Mouse (Mus musculus) liver, postnatal 0 days (tissue): ENCODE results near the gene Actr5.

Source experiments
- CTCF ChIP-seq: sonication (generic); IDR thresholded peaks from 2 replicates; pipeline ENCODE4 v1.5.1; 2016; ENCODE audit warnings: antibody characterized with exemption, low read depth
- EP300 ChIP-seq: IDR thresholded peaks from 2 replicates; pipeline ENCODE4 v1.6.1; 2016; ENCODE audit warnings: antibody characterized with exemption, low read depth, mild to moderate bottlenecking

- TF ChIP-seq CTCF: no peak
- no peak for TF ChIP-seq EP300
Measured at GRCm38 (mm10) chr2:158590495-158590894, 34.2 kb upstream of the Actr5 start.
